Mouse (Mus musculus) cerebellum, postnatal 25 days (tissue): ENCODE results near the gene Fat3.

Source experiments
- DNase-seq, 2 experiments: peaks; one replicate each; pipeline ENCODE4 v3.0.0; 2021; ENCODE audit warnings: mixed read lengths in 2 of 2

Fat3 gene

GRCm38 (mm10) chr9:15937837-15938514 is 563.1 kb downstream of the Fat3 start:
- DNase-seq: peak in 1 of 2 experiments; percentile 10

GRCm38 (mm10) chr9:15930928-15931443 is 570.1 kb downstream of the Fat3 start:
- no peak for DNase-seq

GRCm38 (mm10) chr9:15928331-15928730 is 572.8 kb downstream of the Fat3 start:
- DNase-seq: no peak

GRCm38 (mm10) chr9:15927378-15928083 is 573.6 kb downstream of the Fat3 start:
- DNase-seq: no peak

GRCm38 (mm10) chr9:15925237-15925636 is 575.8 kb downstream of the Fat3 start:
- DNase-seq: no peak

- DNase-seq: no peak
Measured at GRCm38 (mm10) chr9:15920271-15920670, 580.8 kb downstream of the Fat3 start.

GRCm38 (mm10) chr9:15919373-15920005 is 581.6 kb downstream of the Fat3 start:
- DNase-seq: peak in 1 of 2 experiments; percentile 9

- no peak for DNase-seq
Measured at GRCm38 (mm10) chr9:15916600-15916999, 584.5 kb downstream of the Fat3 start.

DNA sequence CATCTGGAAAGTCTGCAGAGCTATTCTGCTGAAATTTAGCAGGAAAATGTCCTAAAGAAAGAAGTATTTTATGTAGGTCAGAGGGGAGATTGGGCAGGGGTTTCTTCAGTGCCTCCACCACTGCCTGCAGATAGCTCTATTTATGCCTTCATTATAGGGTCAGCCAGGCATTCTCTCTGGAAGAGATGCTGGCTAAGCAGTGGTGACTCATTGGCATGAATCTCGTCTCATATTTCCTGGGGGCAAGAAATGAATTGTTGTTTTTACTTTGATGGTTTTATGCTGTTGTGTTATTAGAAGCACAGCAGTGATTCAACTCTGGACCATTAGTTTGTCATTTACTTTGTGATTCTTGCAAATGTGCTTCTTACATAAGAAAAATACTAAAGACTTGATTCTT is 588.4 kb downstream of the Fat3 start:
- no peak for DNase-seq

DNA sequence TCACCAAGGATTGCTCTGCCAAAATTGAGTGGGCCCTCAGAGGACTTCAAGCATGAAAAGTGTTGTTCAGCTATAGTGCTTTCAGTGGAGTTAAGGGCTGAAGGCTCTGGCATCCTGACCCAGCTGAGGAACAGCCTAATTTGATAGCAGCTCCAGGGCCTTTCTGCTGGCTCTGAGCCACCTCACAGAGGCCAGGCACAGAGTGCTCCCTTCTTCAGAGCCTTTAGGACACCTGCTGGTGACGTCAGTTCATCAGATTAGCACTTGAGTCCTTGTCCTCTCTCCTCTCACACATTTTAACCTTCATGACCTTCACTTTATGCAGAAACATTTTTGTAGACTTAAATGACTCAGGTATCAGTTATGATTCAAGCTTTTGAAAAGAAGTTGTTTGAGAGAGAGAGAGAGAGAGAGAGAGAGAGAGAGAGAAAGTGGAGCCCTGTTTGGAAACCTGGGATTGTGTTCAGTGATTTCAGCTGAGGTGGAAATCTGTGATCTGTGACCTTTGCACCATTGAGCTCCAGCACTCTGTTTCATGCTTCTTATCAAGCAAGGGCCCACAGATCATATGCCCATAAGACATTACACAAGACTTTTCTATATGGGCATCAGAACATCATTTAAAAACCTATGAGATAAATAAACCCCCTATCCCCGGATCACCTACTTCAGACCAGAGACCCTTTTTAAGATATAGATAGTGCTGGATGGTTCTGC is 591.5 kb downstream of the Fat3 start:
- DNase-seq: peak; percentile 11 to 12

- no peak for DNase-seq
Measured at GRCm38 (mm10) chr9:15903948-15904750, 596.9 kb downstream of the Fat3 start.

DNA sequence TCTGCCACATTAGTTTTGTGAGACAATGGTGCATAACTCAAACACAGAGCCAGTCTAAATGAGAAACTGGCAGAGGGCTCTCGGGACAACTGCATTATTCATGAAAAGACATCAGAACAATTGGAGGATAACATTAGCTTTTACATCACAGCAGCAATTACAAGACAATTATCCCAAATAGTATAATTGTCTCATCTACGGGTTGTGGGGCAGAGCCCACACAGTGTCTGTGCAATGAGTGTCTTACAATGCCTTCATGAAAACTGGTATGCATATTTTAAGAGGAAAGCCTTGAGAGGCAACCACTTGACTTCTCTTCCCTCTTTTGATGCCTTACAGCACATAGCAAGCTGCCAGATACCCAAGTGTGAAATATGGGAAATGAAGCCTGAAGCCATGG is 603.0 kb downstream of the Fat3 start:
- DNase-seq: no peak

DNA sequence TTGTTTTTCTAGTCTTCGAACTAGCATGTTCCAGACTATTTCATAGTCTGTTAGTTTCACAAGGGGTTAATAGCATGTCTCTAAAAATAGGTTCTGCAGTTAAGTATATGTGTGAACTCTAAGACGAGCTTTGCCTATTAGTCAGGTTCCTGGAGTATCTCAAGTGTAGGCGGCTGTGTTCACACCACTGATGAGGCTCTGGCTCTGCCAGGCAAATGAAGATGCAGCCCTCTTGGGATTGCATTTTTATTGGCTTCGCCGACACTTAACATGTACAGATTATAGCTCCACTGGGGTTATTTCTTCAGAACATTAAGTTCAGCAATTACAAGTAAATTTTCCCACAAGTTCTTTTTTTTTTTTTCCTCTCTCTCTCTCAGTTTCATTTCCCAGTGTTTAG is 614.3 kb downstream of the Fat3 start:
- no peak for DNase-seq

- DNase-seq: no peak
Measured at GRCm38 (mm10) chr9:15880754-15881153, 620.3 kb downstream of the Fat3 start.

DNA sequence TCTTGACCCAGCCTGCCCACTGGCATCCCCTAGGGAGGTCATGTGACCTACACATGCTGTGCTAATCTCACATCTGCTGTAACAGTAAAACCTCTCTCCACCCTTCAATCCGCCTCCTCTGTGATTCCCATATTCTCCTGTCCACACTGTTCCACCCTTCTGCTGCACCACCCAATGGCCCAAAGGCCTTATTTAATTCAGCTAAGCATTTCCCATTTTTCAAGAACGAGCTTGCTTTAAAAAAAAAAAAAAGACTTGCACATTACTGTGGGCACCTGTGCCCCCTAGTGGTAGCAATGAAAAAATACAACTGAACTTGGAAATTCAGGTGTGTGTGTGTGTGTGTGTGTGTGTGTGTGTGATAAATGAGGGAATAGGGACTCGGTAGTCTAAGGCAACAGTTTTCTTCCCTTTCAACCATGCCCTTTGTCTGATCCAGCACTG is 620.9 kb downstream of the Fat3 start:
- peak in 1 of 2 experiments; percentile 47 for DNase-seq

DNA sequence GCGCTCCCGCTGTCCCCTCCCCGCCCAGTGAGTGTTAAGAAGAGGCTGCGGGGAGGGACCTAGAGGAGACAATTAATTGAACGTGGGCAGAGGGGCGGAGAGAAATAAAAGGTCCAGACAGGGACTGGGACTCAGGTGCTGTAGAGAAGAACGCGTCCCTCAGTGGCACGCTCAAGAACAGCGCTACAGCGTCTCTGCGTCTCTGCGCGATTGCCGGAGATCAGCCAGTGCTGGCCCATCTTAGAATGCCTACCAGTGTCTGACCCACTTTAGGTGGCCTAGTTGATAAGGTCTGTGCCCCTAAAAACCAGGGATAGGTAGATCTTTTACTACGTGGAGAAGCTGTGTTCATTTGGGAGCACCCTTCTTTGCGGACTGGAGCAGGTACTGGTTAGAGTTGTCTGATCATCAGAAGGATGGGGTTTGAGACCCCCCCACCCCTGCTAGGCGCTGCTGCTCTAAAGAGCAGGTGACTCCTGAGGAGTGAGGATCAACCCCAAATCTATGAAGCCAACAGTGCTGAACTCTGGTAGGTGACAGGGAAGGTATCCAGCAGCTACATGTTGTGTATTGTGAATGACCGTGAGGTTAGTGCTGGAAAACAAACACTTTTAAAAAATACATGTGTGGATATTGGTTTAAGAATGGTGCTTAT is 626.5 kb downstream of the Fat3 start, which contains the start of gene Mtnr1b:
TSS of gene Mtnr1b (minus strand) at position 51 of the 655 bp plus-strand sequence.
- no peak for DNase-seq

DNA sequence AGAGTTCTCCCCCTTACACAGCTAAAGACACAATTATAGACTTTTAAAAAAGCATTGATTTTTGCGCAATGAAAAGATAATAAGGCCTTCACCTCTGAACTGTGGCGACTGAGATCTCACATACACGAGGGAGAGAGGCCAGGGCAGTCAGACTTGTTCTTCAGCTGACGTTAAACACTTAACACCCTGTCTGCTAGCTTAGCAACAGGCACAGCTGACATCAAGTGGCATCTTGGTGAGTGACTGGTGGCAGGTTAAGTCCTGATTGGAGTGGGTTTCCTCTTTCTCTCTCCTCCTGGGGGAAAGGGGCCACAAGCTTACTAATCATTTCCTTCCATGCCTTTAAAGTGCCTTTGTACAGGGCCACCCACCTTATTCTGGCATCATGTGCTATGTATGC is 631.1 kb downstream of the Fat3 start:
- DNase-seq: no peak

DNA sequence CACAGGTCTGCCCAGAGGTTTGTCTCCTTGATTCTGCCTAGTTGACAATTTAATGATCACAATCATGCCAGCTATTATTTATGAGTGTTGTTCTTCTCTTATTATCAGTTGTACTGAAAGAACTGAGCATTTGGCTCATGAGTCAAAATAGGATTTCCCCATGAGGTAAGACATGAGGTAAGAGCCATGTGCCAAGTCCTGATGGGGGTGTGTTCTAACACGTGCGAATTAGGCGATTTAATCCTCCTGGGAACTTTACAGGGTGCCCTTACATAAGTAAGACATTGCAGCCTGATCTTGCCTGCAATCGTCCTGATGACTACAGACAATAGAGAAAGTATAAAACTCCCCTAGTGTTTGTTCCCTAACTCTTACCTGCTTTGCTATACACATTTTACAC is 631.6 kb downstream of the Fat3 start:
- no peak for DNase-seq

- no peak for DNase-seq
Measured at GRCm38 (mm10) chr9:15866280-15867072, 634.6 kb downstream of the Fat3 start.

DNA sequence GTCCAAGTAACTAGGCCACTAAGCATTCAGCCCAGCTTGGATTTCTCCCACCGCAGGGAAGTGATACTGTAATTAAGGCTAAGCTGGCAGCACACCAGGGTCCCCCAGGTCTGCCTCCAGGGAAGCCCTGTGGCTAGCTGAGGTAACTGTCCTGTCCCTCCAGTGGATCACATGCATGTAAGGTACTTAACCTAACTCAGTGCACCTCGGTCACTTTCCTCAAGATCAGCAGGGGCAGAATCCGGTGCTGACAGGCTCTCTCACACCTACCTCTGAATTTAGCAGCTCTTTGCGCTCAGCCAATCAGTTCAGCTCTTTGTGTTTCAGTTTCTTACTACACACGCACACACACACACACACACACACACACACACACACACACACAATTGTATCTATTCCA is 639.7 kb downstream of the Fat3 start:
- DNase-seq: no peak
